Mouse (Mus musculus) intestine, postnatal 0 days (tissue): ENCODE results near the gene Slc41a3. TPM values are rescaled to one million over a fixed set of nuclear protein-coding genes. Genes with fewer than 3 reads are reported as not detected.
A peak's percentile ranks its signal among the peaks of the same experiment; 100 is the strongest.

ENCODE experiments used
- ATAC-seq: fragments of 200-750 bp; cut with Nextera tagmentation; 2 replicates; pipeline ENCODE4 v1.8.0; 2017; ENCODE audit warnings: mild to moderate bottlenecking, moderate TSS enrichment, moderate library complexity
- H3K27ac ChIP-seq: fragments of 300-500 bp; sonication (generic); 2 replicates; pipeline ENCODE4 v1.5.1; 2014; ENCODE audit warnings: mild to moderate bottlenecking, low read depth, low read length, moderate library complexity
- H3K27me3 ChIP-seq: fragments of 300-500 bp; sonication (generic); replicated peaks from 2 replicates; pipeline ENCODE4 v1.6.1; 2014; ENCODE audit warnings: low read length, mixed read lengths; ENCODE audit not compliant: control insufficient read depth, insufficient read depth
- H3K36me3 ChIP-seq: fragments of 300-500 bp; sonication (generic); 2 replicates; pipeline ENCODE4 v1.6.1; 2014; ENCODE audit warnings: mild to moderate bottlenecking, moderate library complexity; ENCODE audit not compliant: control insufficient read depth, insufficient read depth
- H3K4me1 ChIP-seq: fragments of 300-500 bp; sonication (generic); replicated peaks from 2 replicates; pipeline ENCODE4 v1.6.1; 2014; ENCODE audit warnings: antibody characterized with exemption, low read length, mixed read lengths; ENCODE audit not compliant: control insufficient read depth, insufficient read depth
- H3K4me2 ChIP-seq: fragments of 300-500 bp; sonication (generic); replicated peaks from 2 replicates; pipeline ENCODE4 v1.6.1; 2014; ENCODE audit warnings: low read depth, mild to moderate bottlenecking, moderate library complexity
- H3K4me3 ChIP-seq: fragments of 300-500 bp; sonication (generic); 2 replicates; pipeline ENCODE4 v1.5.1; 2014; ENCODE audit warnings: low read depth, low read length
- H3K9ac ChIP-seq: fragments of 300-500 bp; sonication (generic); 2 replicates; pipeline ENCODE4 v1.6.1; 2014; ENCODE audit warnings: mild to moderate bottlenecking, low read depth, low read length
- H3K9me3 ChIP-seq: fragments of 300-500 bp; sonication (generic); 2 replicates; pipeline ENCODE4 v1.6.1; 2016; ENCODE audit warnings: mixed run types; ENCODE audit not compliant: control insufficient read depth
- CTCF ChIP-seq: sonication (generic); IDR thresholded peaks from 2 replicates; pipeline ENCODE4 v1.5.1; 2016; ENCODE audit warnings: low read depth, mild to moderate bottlenecking, control low read depth, antibody characterized with exemption, moderate library complexity
- WGBS: fragments of 180-500 bp; shearing (Covaris S2); extraction: QIAGEN DNeasy Blood & Tissue Kit; methylation state at CpG from one replicate; pipeline ENCODE4 v1.1.7; 2014; 5-methylcytosine and 5-hydroxymethylcytosine counted together
- polyA plus RNA-seq: library from polyadenylated mRNA; unstranded; fragments of >200 nt; fragmentation: Nextera tagmentation; extraction: Ambion mirVana; gene quantifications from 2 replicates; pipeline ENCODE4 v1.2.1, GENCODE M21; 2015

Slc41a3 gene
- polyA plus RNA-seq = 8.8 and 10.0 TPM in 2 replicates

GRCm38 (mm10) chr6:90604533-90605297 lies at the start of gene Slc41a3:
Gene Slc41a3 (plus strand): TSS chr6:90604725.
- Histone ChIP-seq H3K4me1 (0 out of 2 replicates have a peak, but pooled peaks cover 5% of the 10 kb centered on the region), H3K9me3 (no peaks in the 10 kb centered on the region), H3K4me2 (peak within 1 kb of the TSS; percentile 93), H3K36me3 (no peaks in the 10 kb centered on the region), H3K4me3 (peak within 1 kb of the TSS; percentile 62), H3K27ac (peak within 1 kb of the TSS; percentile 52; the same call in 1 of the 2 replicates), H3K27me3 (no peaks in the 10 kb centered on the region), H3K9ac (peak within 1 kb of the TSS; percentile 61)
- WGBS = 1% methylated on average over 49 of the region's 49 CpGs
- peak; percentile 95 for ATAC-seq
- TF ChIP-seq CTCF = peak; percentile 3; the same call in 1 of the 2 replicates

- Histone ChIP-seq H3K4me2 (no peak overlapping the region), H3K27me3 (no peaks in the 10 kb centered on the region), H3K4me1 (peaks cover 7% of the 10 kb centered on the region), H3K9me3 (no peaks in the 10 kb centered on the region), H3K27ac (no peak overlapping the region), H3K4me3 (no peak overlapping the region), H3K9ac (no peak overlapping the region), H3K36me3 (no peaks in the 10 kb centered on the region)
- 36% methylated on average over 2 of the region's 2 CpGs for WGBS
- no peak for TF ChIP-seq CTCF
- ATAC-seq = no peak
These were observed 47.9 kb upstream of the Slc41a3 start for GRCm38 (mm10) chr6:90556534-90557058.

- Histone ChIP-seq H3K27me3 (no peaks in the 10 kb centered on the region), H3K9ac (no peak overlapping the region), H3K9me3 (no peaks in the 10 kb centered on the region), H3K36me3 (no peaks in the 10 kb centered on the region), H3K4me3 (no peak overlapping the region), H3K4me2 (no peak overlapping the region), H3K27ac (no peak overlapping the region), H3K4me1 (peaks cover 7% of the 10 kb centered on the region)
- ATAC-seq = no peak
- TF ChIP-seq CTCF = no peak
- WGBS = 85% methylated on average over 7 of the region's 7 CpGs
These were observed 47.4 kb upstream of the Slc41a3 start for GRCm38 (mm10) chr6:90557077-90557476.

DNA sequence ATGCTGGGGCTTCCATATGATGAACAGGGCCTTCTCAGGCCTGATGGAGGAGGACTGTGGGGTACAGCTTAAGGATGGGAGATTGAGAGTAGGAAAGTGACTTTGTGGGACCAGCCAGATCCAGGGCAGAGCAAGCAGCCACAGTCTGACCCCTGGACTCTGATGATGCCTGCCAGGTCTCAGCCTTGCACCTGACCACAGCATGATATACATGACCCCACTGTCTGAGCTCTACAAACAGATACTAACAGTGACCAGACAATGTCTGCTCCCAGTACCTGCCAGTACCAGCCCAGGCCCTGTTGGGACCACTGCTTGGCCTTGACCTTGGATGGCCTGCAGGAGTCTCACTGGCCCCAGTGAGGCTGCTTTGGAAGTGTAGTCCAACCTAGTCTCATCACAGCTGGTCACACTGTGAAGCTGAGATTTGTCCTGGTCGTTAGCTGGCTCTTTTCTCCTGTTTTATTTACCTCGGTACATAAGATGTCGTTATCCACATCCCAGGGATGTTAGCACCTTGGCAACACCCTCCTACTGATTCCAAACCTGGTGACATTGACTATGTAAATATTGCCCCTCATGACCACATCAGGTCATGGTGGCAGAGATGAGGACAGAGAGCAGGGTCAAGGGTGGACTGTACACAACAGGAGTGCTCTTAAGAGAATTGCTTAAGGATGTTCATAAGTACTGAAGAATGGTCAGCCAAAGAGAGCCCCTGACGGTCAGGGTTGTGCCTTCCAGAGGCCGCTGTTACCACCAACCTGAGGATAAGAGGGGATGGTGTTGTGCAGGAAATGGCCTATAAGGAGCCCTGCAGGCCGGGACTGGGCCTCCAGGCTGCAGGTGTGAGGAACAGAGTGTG lies 46.5 kb upstream of the Slc41a3 start:
- Histone ChIP-seq H3K9ac (no peak overlapping the region), H3K9me3 (no peaks in the 10 kb centered on the region), H3K27me3 (no peaks in the 10 kb centered on the region), H3K36me3 (no peaks in the 10 kb centered on the region), H3K27ac (no peak overlapping the region), H3K4me3 (no peak overlapping the region), H3K4me1 (peaks cover 7% of the 10 kb centered on the region), H3K4me2 (no peak overlapping the region)
- WGBS = 65% methylated on average over 6 of the region's 6 CpGs
- ATAC-seq = no peak
- no peak for TF ChIP-seq CTCF

- 35% methylated on average over 3 of the region's 3 CpGs for WGBS
- no peaks in the 10 kb centered on the region for H3K9me3 ChIP-seq
These were observed 44.0 kb upstream of the Slc41a3 start for GRCm38 (mm10) chr6:90560390-90561058.

More at GRCm38 (mm10) chr6:90560390-90561058, 44.0 kb upstream of the Slc41a3 start:
- Histone ChIP-seq H3K9ac (no peak overlapping the region), H3K27me3 (no peaks in the 10 kb centered on the region), H3K27ac (no peak overlapping the region), H3K4me1 (peaks cover 7% of the 10 kb centered on the region), H3K36me3 (no peaks in the 10 kb centered on the region), H3K4me3 (no peak overlapping the region), H3K4me2 (no peak overlapping the region)
- TF ChIP-seq CTCF = no peak
- no peak for ATAC-seq
